Mouse (Mus musculus): ENCODE data around the gene Wasl. TPM values are rescaled to one million over a fixed set of nuclear protein-coding genes. Genes with fewer than 3 reads are reported as not detected.

Wasl gene
- polyA plus RNA-seq, 1 experiment from 2014 or later: 42.9 TPM

DNA sequence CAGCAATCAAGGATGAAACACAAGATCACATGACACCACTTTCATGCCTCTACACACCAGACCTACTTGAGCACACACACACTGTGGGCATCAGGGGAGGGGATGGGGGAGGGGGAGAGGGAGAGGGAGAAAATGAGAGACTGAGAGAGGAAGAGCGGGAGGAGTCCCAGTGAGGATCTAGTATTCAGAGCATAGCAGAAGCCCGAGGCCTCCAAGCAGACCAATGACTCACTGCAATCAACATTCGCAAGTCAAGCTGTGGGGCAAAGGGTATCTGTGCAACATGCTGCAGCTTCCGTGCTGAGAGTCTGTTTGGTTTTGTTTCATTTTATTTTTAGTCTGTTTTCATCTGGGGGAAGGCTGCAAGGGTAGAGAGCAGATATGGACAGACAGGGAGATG is 32.7 kb downstream of the Wasl start:
- Histone ChIP-seq H3K4me3 (ENCODE audit: low read length) (no peak overlapping the region), H3K4me2 (ENCODE audit: low read depth, low read length) (no peak overlapping the region), H3K9ac (ENCODE audit: low read length) (no peak overlapping the region), H3K9me3 (replicated peaks; ENCODE audit: control insufficient read depth, low read length) (no peaks in the 10 kb centered on the region), H3K27ac (ENCODE audit: low read length) (0 out of 2 replicates have a peak overlapping the region, but pooled peaks have one; percentile 41), H3K27me3 (ENCODE audit: control insufficient read depth, insufficient read depth, low read length) (no peaks in the 10 kb centered on the region), H3K4me1 (ENCODE audit: control insufficient read depth, insufficient read depth, low read length) (peaks cover 8% of the 10 kb centered on the region), H3K36me3 (ENCODE audit: control insufficient read depth, insufficient read depth) (peaks cover 8% of the 10 kb centered on the region; the same call in 1 of the 2 replicates)
- WGBS: 31% methylated on average over 4 of the region's 4 CpGs
- 0 out of 2 replicates have a peak, but pooled peaks have one; percentile 43 for ATAC-seq (replicated peaks; ENCODE audit: extremely low read depth, insufficient read depth, low FRiP score)

DNA sequence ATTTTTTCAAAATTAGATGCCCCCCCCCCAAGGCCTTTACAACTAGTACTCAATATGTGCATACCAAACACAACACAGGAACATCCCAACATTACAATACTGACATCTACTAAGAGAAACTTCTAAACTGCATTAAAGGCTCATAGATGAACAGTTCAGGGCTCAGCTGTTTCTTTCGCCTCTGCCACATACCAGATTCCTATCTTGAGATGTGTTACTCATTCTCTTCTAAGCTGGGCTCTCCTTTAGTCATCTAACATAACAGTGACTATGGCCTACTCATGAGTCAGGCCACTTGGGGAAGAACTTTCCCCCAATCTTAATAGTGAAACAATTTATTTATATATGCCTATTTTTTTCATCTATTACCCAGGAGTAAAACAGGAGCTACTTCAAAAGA is 36.3 kb downstream of the Wasl start:
- Histone ChIP-seq H3K36me3 (ENCODE audit: control insufficient read depth, insufficient read depth) (peaks cover 15% of the 10 kb centered on the region), H3K4me1 (ENCODE audit: control insufficient read depth, insufficient read depth, low read length) (peaks cover 8% of the 10 kb centered on the region), H3K4me2 (ENCODE audit: low read depth, low read length) (no peak overlapping the region), H3K9ac (ENCODE audit: low read length) (no peak overlapping the region), H3K9me3 (replicated peaks; ENCODE audit: control insufficient read depth, low read length) (no peaks in the 10 kb centered on the region), H3K27ac (ENCODE audit: low read length) (no peak overlapping the region), H3K4me3 (ENCODE audit: low read length) (no peak overlapping the region), H3K27me3 (ENCODE audit: control insufficient read depth, insufficient read depth, low read length) (no peaks in the 10 kb centered on the region)
- WGBS: 59% methylated on average over 1 of the region's 1 CpGs
- no peak for ATAC-seq (replicated peaks; ENCODE audit: extremely low read depth, insufficient read depth, low FRiP score)

- H3K4me3 ChIP-seq (ENCODE audit: low read length): no peak overlapping the region
- no peak overlapping the region for H3K4me2 ChIP-seq (ENCODE audit: low read depth, low read length)
- peaks cover 6% of the 10 kb centered on the region for H3K4me1 ChIP-seq (ENCODE audit: control insufficient read depth, insufficient read depth, low read length)
- H3K36me3 ChIP-seq (ENCODE audit: control insufficient read depth, insufficient read depth): peaks cover 13% of the 10 kb centered on the region
- H3K27me3 ChIP-seq (ENCODE audit: control insufficient read depth, insufficient read depth, low read length): no peaks in the 10 kb centered on the region
- H3K27ac ChIP-seq (ENCODE audit: low read length): no peak overlapping the region
- H3K9ac ChIP-seq (ENCODE audit: low read length): no peak overlapping the region
- no peaks in the 10 kb centered on the region for H3K9me3 ChIP-seq (replicated peaks; ENCODE audit: control insufficient read depth, low read length)
- no peak; the same call in 1 of the 2 replicates for ATAC-seq (replicated peaks; ENCODE audit: extremely low read depth, insufficient read depth, low FRiP score)
- 61% methylated on average over 5 of the region's 5 CpGs for WGBS
These were observed 37.2 kb downstream of the Wasl start for GRCm38 (mm10) chr6:24627586-24628030.

DNA sequence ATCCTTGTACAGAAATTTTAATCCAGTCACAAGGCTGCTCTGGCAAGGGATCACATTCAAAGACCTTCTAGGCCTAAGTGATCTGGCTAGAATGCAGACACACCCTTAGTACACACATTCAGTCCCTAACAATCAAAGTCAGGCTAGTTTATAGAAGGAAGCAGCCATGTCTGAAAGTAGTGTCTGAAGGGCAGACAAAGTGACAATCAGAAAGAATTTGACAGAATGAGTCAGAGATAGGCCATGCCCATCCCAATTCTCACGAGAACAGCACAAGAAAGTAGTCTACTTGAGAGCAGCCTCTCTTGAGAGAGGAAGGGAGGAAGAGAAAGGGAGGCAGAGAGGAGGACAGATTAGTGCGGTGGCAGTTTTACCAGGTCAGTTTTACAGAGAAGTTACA is 42.7 kb downstream of the Wasl start:
- peaks cover 27% of the 10 kb centered on the region for H3K36me3 ChIP-seq (ENCODE audit: control insufficient read depth, insufficient read depth)

DNA sequence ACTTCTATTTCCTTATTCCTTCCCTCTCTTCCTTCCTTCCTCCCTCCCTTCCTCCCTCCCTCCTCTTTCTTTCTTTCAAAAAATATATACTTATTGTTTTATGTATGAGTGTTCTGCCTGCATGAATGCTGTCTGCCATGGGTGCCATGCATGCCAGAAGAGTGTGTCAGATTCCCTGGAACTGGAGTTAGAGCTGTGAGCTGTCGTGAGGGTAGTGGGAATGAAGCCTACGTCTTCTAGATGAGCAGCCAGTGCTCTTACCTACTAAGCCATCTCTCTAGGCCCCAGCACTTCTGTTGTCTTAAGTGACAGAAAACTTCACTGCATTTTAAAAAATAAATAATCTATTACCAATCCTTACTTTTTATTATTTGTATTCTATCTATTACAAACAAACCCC is 43.9 kb downstream of the Wasl start:
- no peaks in the 10 kb centered on the region for H3K27me3 ChIP-seq (ENCODE audit: control insufficient read depth, insufficient read depth, low read length)
- peaks cover 29% of the 10 kb centered on the region for H3K36me3 ChIP-seq (ENCODE audit: control insufficient read depth, insufficient read depth)
- WGBS: 71% methylated on average over 2 of the region's 2 CpGs
- no peak for ATAC-seq (replicated peaks; ENCODE audit: extremely low read depth, insufficient read depth, low FRiP score)
- H3K4me3 ChIP-seq (ENCODE audit: low read length): no peak overlapping the region
- no peaks in the 10 kb centered on the region; the same call in 1 of the 2 replicates for H3K4me1 ChIP-seq (ENCODE audit: control insufficient read depth, insufficient read depth, low read length)
- H3K4me2 ChIP-seq (ENCODE audit: low read depth, low read length): no peak overlapping the region
- no peak overlapping the region for H3K27ac ChIP-seq (ENCODE audit: low read length)
- no peak overlapping the region for H3K9ac ChIP-seq (ENCODE audit: low read length)
- H3K9me3 ChIP-seq (replicated peaks; ENCODE audit: control insufficient read depth, low read length): no peaks in the 10 kb centered on the region

More for the DNA sequence above, 42.7 kb downstream of the Wasl start:
- Histone ChIP-seq H3K4me2 (ENCODE audit: low read depth, low read length) (no peak overlapping the region), H3K9ac (ENCODE audit: low read length) (no peak overlapping the region), H3K4me1 (ENCODE audit: control insufficient read depth, insufficient read depth, low read length) (no peaks in the 10 kb centered on the region; the same call in 1 of the 2 replicates), H3K9me3 (replicated peaks; ENCODE audit: control insufficient read depth, low read length) (no peaks in the 10 kb centered on the region), H3K27me3 (ENCODE audit: control insufficient read depth, insufficient read depth, low read length) (no peaks in the 10 kb centered on the region), H3K4me3 (ENCODE audit: low read length) (no peak overlapping the region), H3K27ac (ENCODE audit: low read length) (no peak overlapping the region)
- WGBS: 68% methylated on average over 2 of the region's 2 CpGs
- no peak for ATAC-seq (replicated peaks; ENCODE audit: extremely low read depth, insufficient read depth, low FRiP score)

GRCm38 (mm10) chr6:24619285-24620045 is 45.3 kb downstream of the Wasl start:
- 0 out of 2 replicates have a peak, but pooled peaks have one; percentile 14 for ATAC-seq (replicated peaks; ENCODE audit: extremely low read depth, insufficient read depth, low FRiP score)
- no peaks in the 10 kb centered on the region for H3K27me3 ChIP-seq (ENCODE audit: control insufficient read depth, insufficient read depth, low read length)
- H3K9ac ChIP-seq (ENCODE audit: low read length): no peak overlapping the region
- peaks cover 3% of the 10 kb centered on the region; the same call in 1 of the 2 replicates for H3K4me1 ChIP-seq (ENCODE audit: control insufficient read depth, insufficient read depth, low read length)
- no peaks in the 10 kb centered on the region for H3K9me3 ChIP-seq (replicated peaks; ENCODE audit: control insufficient read depth, low read length)
- H3K4me3 ChIP-seq (ENCODE audit: low read length): no peak overlapping the region
- peaks cover 30% of the 10 kb centered on the region for H3K36me3 ChIP-seq (ENCODE audit: control insufficient read depth, insufficient read depth)
- WGBS: 69% methylated on average over 6 of the region's 6 CpGs
- no peak overlapping the region for H3K4me2 ChIP-seq (ENCODE audit: low read depth, low read length)
- H3K27ac ChIP-seq (ENCODE audit: low read length): no peak overlapping the region

DNA sequence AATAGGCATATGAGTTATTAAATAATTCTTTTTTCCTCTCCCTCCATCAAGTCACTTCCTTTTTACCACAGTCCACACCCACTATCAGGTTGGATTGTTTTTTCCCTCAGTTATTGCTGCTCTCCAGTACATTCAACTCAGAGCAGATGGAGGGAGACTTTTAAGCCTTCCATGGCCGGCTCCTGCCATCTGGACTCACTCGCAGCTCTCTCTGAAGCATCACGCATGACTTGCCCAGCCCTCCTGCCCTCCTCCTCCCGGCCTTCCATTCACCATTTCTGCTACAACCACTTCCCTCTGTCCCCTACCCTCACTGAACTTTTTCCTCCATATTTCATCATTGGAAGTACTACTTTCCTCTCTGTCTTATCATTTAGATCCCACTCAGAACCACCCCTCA is 48.1 kb downstream of the Wasl start:
- ATAC-seq (replicated peaks; ENCODE audit: extremely low read depth, insufficient read depth, low FRiP score): no peak
- 85% methylated on average over 4 of the region's 4 CpGs for WGBS
- Histone ChIP-seq H3K9me3 (replicated peaks; ENCODE audit: control insufficient read depth, low read length) (no peaks in the 10 kb centered on the region), H3K36me3 (ENCODE audit: control insufficient read depth, insufficient read depth) (peaks cover 33% of the 10 kb centered on the region), H3K4me1 (ENCODE audit: control insufficient read depth, insufficient read depth, low read length) (peaks cover 11% of the 10 kb centered on the region), H3K4me3 (ENCODE audit: low read length) (no peak overlapping the region), H3K9ac (ENCODE audit: low read length) (no peak overlapping the region), H3K27me3 (ENCODE audit: control insufficient read depth, insufficient read depth, low read length) (no peaks in the 10 kb centered on the region), H3K27ac (ENCODE audit: low read length) (no peak overlapping the region), H3K4me2 (ENCODE audit: low read depth, low read length) (no peak overlapping the region)

GRCm38 (mm10) chr6:24613918-24614317 is 50.9 kb downstream of the Wasl start:
- WGBS: 82% methylated on average over 4 of the region's 4 CpGs
- peaks cover 38% of the 10 kb centered on the region for H3K36me3 ChIP-seq (ENCODE audit: control insufficient read depth, insufficient read depth)

GRCm38 (mm10) chr6:24613346-24613745 is 51.5 kb downstream of the Wasl start:
- no peak overlapping the region for H3K4me2 ChIP-seq (ENCODE audit: low read depth, low read length)
- H3K4me1 ChIP-seq (ENCODE audit: control insufficient read depth, insufficient read depth, low read length): peaks cover 15% of the 10 kb centered on the region
- 91% methylated on average over 6 of the region's 6 CpGs for WGBS
- H3K36me3 ChIP-seq (ENCODE audit: control insufficient read depth, insufficient read depth): peaks cover 40% of the 10 kb centered on the region
- H3K9ac ChIP-seq (ENCODE audit: low read length): no peak overlapping the region
- ATAC-seq (replicated peaks; ENCODE audit: extremely low read depth, insufficient read depth, low FRiP score): no peak
- H3K9me3 ChIP-seq (replicated peaks; ENCODE audit: control insufficient read depth, low read length): no peaks in the 10 kb centered on the region
- no peak overlapping the region for H3K27ac ChIP-seq (ENCODE audit: low read length)
- H3K4me3 ChIP-seq (ENCODE audit: low read length): no peak overlapping the region
- no peaks in the 10 kb centered on the region for H3K27me3 ChIP-seq (ENCODE audit: control insufficient read depth, insufficient read depth, low read length)

More at GRCm38 (mm10) chr6:24613918-24614317, 50.9 kb downstream of the Wasl start:
- Histone ChIP-seq H3K27me3 (ENCODE audit: control insufficient read depth, insufficient read depth, low read length) (no peaks in the 10 kb centered on the region), H3K4me1 (ENCODE audit: control insufficient read depth, insufficient read depth, low read length) (peaks cover 15% of the 10 kb centered on the region), H3K27ac (ENCODE audit: low read length) (no peak overlapping the region), H3K4me2 (ENCODE audit: low read depth, low read length) (no peak overlapping the region), H3K4me3 (ENCODE audit: low read length) (no peak overlapping the region), H3K9ac (ENCODE audit: low read length) (no peak overlapping the region), H3K9me3 (replicated peaks; ENCODE audit: control insufficient read depth, low read length) (no peaks in the 10 kb centered on the region)
- no peak for ATAC-seq (replicated peaks; ENCODE audit: extremely low read depth, insufficient read depth, low FRiP score)
